Mouse (Mus musculus) gastrocnemius, postnatal 10 days (tissue): ENCODE measurements around the gene Fam216b. TPM values are rescaled to one million over a fixed set of nuclear protein-coding genes. Genes with fewer than 3 reads are reported as not detected.

ENCODE experiments used
- DNase-seq: peaks from one replicate; pipeline ENCODE4 v3.0.0; 2021; ENCODE audit warnings: mixed read lengths
- total RNA-seq, 2 experiments: library from RNA; stranded (reverse); gene quantifications; 2 replicates each; pipeline ENCODE4 v1.2.3; 2021

Gene Fam216b
- total RNA-seq, 2 experiments from 2014 or later, result not detected

- no peak for DNase-seq
Observed at GRCm38 (mm10) chr14:78043079-78043478, 45.7 kb downstream of the Fam216b start.

- peak; percentile 38 for DNase-seq
Observed at GRCm38 (mm10) chr14:78041886-78042526, 46.8 kb downstream of the Fam216b start.

GRCm38 (mm10) chr14:78040643-78041042 is 48.2 kb downstream of the Fam216b start:
- DNase-seq, result no peak

- DNase-seq, result no peak
Observed at GRCm38 (mm10) chr14:78038876-78039275, 49.9 kb downstream of the Fam216b start.

Other genes starting within 250 kb of the Fam216b start
- gene Dnajc15, start 213.9 kb downstream of the Fam216b start, total RNA-seq, result 100 to 1,000 TPM in 1 of 2 experiments, 10 to 100 TPM in 1; 99.9 to 101 TPM
- gene Epsti1, start 184.8 kb downstream of the Fam216b start, total RNA-seq, result under 1 TPM; 0.49 to 0.63 TPM
- gene Tnfsf11, start 219.0 kb upstream of the Fam216b start, total RNA-seq, result under 1 TPM in 1 of 2 experiments, not detected in 1; 0.41 TPM